Mouse (Mus musculus): ENCODE results near the gene Cyp46a1. TPM values are rescaled to one million over a fixed set of nuclear protein-coding genes. Genes with fewer than 3 reads are reported as not detected.

Cyp46a1 gene
- total and polyA plus RNA-seq, 2 experiments from 2014 or later = 30.4 to 49.6 TPM

DNA sequence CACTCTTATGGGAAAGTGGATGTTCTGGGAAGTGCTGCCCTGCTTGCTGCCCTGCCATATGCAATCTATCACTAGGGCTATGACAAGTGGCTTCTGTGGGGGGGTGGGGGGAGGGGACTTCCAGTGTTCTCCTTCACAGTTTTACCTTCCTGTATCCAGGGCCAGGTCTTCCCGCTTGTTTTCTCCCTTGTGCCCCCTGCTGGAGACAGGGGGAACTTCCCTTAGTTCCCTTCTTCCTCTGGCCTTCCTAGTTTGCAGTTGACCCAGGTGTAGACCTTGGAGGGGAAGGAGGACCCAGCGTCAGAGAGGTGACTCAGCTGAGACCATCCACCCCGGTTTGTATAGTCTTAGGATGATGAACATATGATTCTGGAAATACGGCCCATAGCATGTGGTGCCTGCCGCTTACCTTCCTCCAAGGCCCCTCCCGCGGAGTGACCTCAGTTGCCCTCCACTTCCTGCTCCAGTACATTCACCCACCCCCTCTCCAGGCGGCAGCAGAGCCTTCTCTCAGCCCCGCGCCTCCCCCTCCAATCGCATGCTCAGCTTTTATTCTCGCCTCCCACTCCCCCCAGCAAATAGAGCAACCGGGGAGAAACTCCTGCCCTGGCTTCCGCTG lies 4.5 kb downstream of the Cyp46a1 start:
- no peak for ATAC-seq

DNA sequence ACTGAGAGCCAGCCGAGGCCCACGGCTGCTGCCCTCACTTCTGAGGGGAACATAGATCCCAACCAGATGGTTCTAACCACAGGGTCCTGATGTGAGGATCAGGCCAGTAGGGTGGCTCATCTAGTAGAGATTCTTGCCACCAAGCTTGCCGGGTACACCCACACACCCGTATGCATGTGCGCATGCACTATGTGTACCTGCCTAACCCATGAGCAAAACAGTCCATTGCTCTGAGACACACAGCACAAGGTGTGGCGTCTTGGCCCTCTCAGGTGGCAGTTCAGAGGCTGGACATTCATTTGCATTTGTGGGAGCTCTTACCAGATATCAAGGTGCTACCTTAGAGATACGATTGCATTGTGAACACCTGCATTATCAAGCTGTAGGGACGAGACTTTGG lies 14.0 kb downstream of the Cyp46a1 start:
- no peaks in the 10 kb centered on the region; the same call in 1 of the 2 replicates for H3K4me1 ChIP-seq (ENCODE audit: insufficient read depth)
- no peaks in the 10 kb centered on the region for H3K27me3 ChIP-seq (ENCODE audit: insufficient read depth, low read length)
- H3K27ac ChIP-seq (ENCODE audit: low read depth, low read length) = no peak overlapping the region
- H3K4me3 ChIP-seq (ENCODE audit: low read depth, low read length) = no peak overlapping the region
- H3K9me3 ChIP-seq (ENCODE audit: low read length) = no peaks in the 10 kb centered on the region
- WGBS = 85% methylated on average over 8 of the region's 8 CpGs
- no peak for TF ChIP-seq CTCF (IDR thresholded peaks at IDR 0.05; ENCODE audit: low read depth)
- no peak overlapping the region for H3K4me2 ChIP-seq (ENCODE audit: low read depth)
- no peak for DNase-seq
- H3K36me3 ChIP-seq (ENCODE audit: insufficient read depth) = no peaks in the 10 kb centered on the region; the same call in 1 of the 2 replicates
- ATAC-seq = no peak
- no peak overlapping the region for H3K9ac ChIP-seq

More for the DNA sequence above, 4.5 kb downstream of the Cyp46a1 start:
- H3K9ac ChIP-seq = no peak overlapping the region
- DNase-seq = no peak
- peaks cover under 1% of the 10 kb centered on the region for H3K4me1 ChIP-seq (ENCODE audit: insufficient read depth)
- 40% methylated on average over 14 of the region's 14 CpGs for WGBS
- H3K27me3 ChIP-seq (ENCODE audit: insufficient read depth, low read length) = no peaks in the 10 kb centered on the region
- no peak overlapping the region for H3K4me2 ChIP-seq (ENCODE audit: low read depth)
- no peak overlapping the region for H3K4me3 ChIP-seq (ENCODE audit: low read depth, low read length)
- H3K36me3 ChIP-seq (ENCODE audit: insufficient read depth) = no peaks in the 10 kb centered on the region
- H3K27ac ChIP-seq (ENCODE audit: low read depth, low read length) = no peak overlapping the region
- H3K9me3 ChIP-seq (ENCODE audit: low read length) = no peaks in the 10 kb centered on the region
- TF ChIP-seq CTCF (IDR thresholded peaks at IDR 0.05; ENCODE audit: low read depth) = peak; percentile 78

DNA sequence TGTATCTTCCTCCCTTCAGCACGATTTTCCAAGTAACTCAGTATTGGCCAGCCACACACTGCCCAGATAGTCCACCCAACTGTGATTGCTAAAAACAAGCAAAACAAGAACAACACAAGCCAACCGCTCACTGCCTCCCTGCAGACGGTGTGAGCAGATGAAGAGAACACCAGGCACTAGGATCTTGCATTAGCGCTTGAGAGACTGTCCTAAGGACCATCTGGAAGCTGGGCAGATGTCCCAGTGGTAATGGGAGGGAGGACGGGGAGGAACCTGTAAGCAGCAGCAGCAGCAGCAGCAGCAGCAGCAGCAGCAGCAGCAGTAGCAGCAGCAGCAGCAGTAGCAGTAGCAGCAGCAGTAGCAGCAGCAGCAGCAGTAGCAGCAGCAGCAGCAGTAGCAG lies 14.8 kb downstream of the Cyp46a1 start:
- H3K27me3 ChIP-seq (ENCODE audit: insufficient read depth, low read length) = no peaks in the 10 kb centered on the region
- no peaks in the 10 kb centered on the region; the same call in 1 of the 2 replicates for H3K4me1 ChIP-seq (ENCODE audit: insufficient read depth)
- DNase-seq = peak; percentile 27
- H3K4me3 ChIP-seq (ENCODE audit: low read depth, low read length) = no peak overlapping the region
- no peak for TF ChIP-seq CTCF (IDR thresholded peaks at IDR 0.05; ENCODE audit: low read depth)
- no peak overlapping the region for H3K4me2 ChIP-seq (ENCODE audit: low read depth)
- no peak overlapping the region for H3K9ac ChIP-seq
- H3K36me3 ChIP-seq (ENCODE audit: insufficient read depth) = no peaks in the 10 kb centered on the region; the same call in 1 of the 2 replicates
- H3K9me3 ChIP-seq (ENCODE audit: low read length) = no peaks in the 10 kb centered on the region
- WGBS = 46% methylated on average over 5 of the region's 5 CpGs
- no peak overlapping the region for H3K27ac ChIP-seq (ENCODE audit: low read depth, low read length)
- peak; percentile 40; the same call in 1 of the 2 replicates for ATAC-seq

DNA sequence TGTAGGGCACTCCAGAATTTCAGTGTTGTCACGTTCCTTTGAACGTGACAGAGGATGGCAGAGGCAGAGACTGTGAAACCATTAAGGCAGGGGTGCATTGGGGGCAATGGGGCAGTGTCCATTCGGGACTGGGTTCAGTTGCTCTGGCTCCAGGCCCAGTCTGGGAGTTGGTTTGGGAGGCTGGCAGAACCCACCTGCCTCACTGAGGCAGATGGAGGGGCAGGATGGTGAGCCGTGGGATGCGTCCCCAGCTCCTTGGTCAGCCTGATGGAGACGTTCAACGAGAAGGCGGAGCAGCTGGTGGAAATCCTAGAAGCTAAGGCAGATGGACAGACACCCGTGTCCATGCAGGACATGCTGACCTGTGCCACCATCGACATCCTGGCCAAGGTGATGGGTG lies 16.8 kb downstream of the Cyp46a1 start:
- no peak overlapping the region for H3K4me3 ChIP-seq (ENCODE audit: low read depth, low read length)
- H3K27me3 ChIP-seq (ENCODE audit: insufficient read depth, low read length) = no peaks in the 10 kb centered on the region
- H3K4me1 ChIP-seq (ENCODE audit: insufficient read depth) = no peaks in the 10 kb centered on the region; the same call in 1 of the 2 replicates
- TF ChIP-seq CTCF (IDR thresholded peaks at IDR 0.05; ENCODE audit: low read depth) = no peak
- no peak overlapping the region for H3K4me2 ChIP-seq (ENCODE audit: low read depth)
- DNase-seq = no peak
- H3K9ac ChIP-seq = no peak overlapping the region
- no peak overlapping the region for H3K27ac ChIP-seq (ENCODE audit: low read depth, low read length)
- no peaks in the 10 kb centered on the region for H3K9me3 ChIP-seq (ENCODE audit: low read length)
- no peaks in the 10 kb centered on the region; the same call in 1 of the 2 replicates for H3K36me3 ChIP-seq (ENCODE audit: insufficient read depth)
- no peak for ATAC-seq
- 89% methylated on average over 10 of the region's 10 CpGs for WGBS

DNA sequence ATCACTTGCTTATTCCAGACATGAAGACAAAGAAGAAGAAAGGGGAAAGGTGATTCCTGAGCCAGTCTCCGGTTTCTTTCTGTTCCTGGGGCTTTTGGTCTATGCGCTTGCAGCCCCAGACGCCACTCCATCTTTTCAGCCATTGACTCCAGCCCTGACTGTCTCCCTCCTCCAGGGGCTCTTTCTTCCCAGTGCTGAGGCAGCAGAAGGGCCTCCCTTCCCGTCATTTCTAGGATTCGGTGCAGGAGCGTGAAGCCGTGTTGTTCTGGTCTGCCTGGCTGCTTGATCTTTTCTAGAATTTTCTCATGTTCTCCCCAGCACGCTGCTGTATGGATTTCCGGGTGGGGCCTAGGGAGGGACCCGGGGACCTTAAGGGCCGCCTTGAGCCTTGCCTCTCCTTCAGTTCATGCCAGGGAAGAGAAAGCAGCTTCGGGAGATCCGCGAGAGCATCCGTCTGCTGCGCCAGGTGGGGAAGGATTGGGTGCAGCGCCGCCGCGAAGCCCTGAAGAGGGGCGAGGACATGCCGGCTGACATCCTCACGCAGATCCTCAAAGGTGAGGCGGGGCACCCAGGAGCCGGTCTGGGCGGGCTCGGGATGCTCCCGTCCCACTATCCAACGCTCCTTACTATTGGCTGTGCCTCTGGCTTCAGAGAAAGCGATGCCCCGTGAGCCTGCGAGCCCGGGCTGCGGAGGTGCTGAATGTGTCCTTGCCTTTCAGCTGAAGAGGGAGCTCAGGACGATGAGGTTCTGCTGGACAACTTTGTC lies 18.4 kb downstream of the Cyp46a1 start:
- H3K27me3 ChIP-seq (ENCODE audit: insufficient read depth, low read length) = no peaks in the 10 kb centered on the region
- no peaks in the 10 kb centered on the region; the same call in 1 of the 2 replicates for H3K4me1 ChIP-seq (ENCODE audit: insufficient read depth)
- WGBS = 13% methylated on average over 35 of the region's 35 CpGs
- H3K9me3 ChIP-seq (ENCODE audit: low read length) = no peaks in the 10 kb centered on the region
- no peak for TF ChIP-seq CTCF (IDR thresholded peaks at IDR 0.05; ENCODE audit: low read depth)
- peak overlapping the region; percentile 34; the same call in 1 of the 2 replicates for H3K9ac ChIP-seq
- ATAC-seq (peak; percentile 68), DNase-seq (peak; percentile 55)
- H3K36me3 ChIP-seq (ENCODE audit: insufficient read depth) = no peaks in the 10 kb centered on the region; the same call in 1 of the 2 replicates
- H3K4me3 ChIP-seq (ENCODE audit: low read depth, low read length) = peak overlapping the region; percentile 1
- H3K27ac ChIP-seq (ENCODE audit: low read depth, low read length) = no peak overlapping the region
- peak overlapping the region; percentile 46 for H3K4me2 ChIP-seq (ENCODE audit: low read depth)

DNA sequence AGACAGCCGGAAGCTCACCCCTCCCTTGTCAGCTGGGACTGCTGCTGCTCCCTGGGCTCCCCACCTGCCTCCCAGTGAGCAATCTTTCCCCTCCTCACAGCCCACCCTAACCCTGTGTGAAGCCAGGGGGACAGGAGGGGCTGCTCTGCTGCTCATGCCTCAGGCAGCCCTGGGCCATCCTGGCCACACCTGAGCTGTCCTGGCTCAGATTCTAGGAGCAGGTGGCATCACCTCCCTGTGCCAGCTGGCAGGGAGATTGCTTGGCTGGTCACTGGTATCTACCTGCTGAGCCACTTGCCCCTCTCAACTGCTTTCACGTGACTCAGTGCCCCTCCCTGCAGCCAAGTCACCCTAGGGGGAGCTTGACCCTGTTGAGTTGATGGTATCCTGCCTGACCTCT lies 20.1 kb downstream of the Cyp46a1 start:
- H3K27ac ChIP-seq (ENCODE audit: low read depth, low read length) = no peak overlapping the region
- TF ChIP-seq CTCF (IDR thresholded peaks at IDR 0.05; ENCODE audit: low read depth) = no peak
- DNase-seq (no peak), ATAC-seq (no peak)
- H3K9ac ChIP-seq = no peak overlapping the region
- H3K27me3 ChIP-seq (ENCODE audit: insufficient read depth, low read length) = no peaks in the 10 kb centered on the region
- no peaks in the 10 kb centered on the region; the same call in 1 of the 2 replicates for H3K4me1 ChIP-seq (ENCODE audit: insufficient read depth)
- H3K4me2 ChIP-seq (ENCODE audit: low read depth) = no peak overlapping the region
- no peaks in the 10 kb centered on the region; the same call in 1 of the 2 replicates for H3K36me3 ChIP-seq (ENCODE audit: insufficient read depth)
- no peaks in the 10 kb centered on the region for H3K9me3 ChIP-seq (ENCODE audit: low read length)
- 73% methylated on average over 2 of the region's 2 CpGs for WGBS
- no peak overlapping the region for H3K4me3 ChIP-seq (ENCODE audit: low read depth, low read length)

DNA sequence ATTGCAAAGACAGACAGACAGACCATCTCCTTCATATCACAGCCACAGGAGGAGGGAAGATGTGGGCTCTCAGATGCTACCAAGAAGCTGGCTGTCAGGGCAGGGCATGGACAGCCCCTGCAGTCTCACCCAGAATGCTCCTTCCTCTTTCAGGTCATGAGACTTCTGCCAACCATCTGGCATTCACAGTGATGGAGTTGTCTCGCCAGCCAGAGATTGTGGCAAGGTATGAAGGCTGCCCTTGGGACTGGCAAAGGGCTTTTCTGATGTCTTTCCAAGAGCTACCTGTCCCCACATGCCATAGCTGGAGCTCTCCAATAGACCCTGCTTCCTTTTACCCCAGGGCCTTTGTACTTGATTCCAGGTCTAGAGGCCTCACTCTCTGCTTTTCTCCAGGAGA lies 21.1 kb downstream of the Cyp46a1 start:
- TF ChIP-seq CTCF (IDR thresholded peaks at IDR 0.05; ENCODE audit: low read depth) = no peak
- DNase-seq (no peak), ATAC-seq (no peak)
- 91% methylated on average over 1 of the region's 1 CpGs for WGBS
- H3K4me1 ChIP-seq (ENCODE audit: insufficient read depth) = no peaks in the 10 kb centered on the region; the same call in 1 of the 2 replicates
- no peak overlapping the region for H3K9ac ChIP-seq
- H3K36me3 ChIP-seq (ENCODE audit: insufficient read depth) = no peaks in the 10 kb centered on the region; the same call in 1 of the 2 replicates
- H3K9me3 ChIP-seq (ENCODE audit: low read length) = no peaks in the 10 kb centered on the region
- no peak overlapping the region for H3K4me2 ChIP-seq (ENCODE audit: low read depth)
- H3K27me3 ChIP-seq (ENCODE audit: insufficient read depth, low read length) = no peaks in the 10 kb centered on the region
- H3K27ac ChIP-seq (ENCODE audit: low read depth, low read length) = no peak overlapping the region
- no peak overlapping the region for H3K4me3 ChIP-seq (ENCODE audit: low read depth, low read length)
